Mouse (Mus musculus) midbrain, embryonic 10.5 days (tissue): ENCODE data around the gene Mtr. TPM values are rescaled to one million over a fixed set of nuclear protein-coding genes. Genes with fewer than 3 reads are reported as not detected.
A peak's percentile ranks its signal among the peaks of the same experiment; 100 is the strongest.

Experiments
- DNase-seq: peaks from one replicate; pipeline ENCODE4 v3.0.0-alpha.2; 2017; ENCODE audit warnings: low spot score
- H3K27ac ChIP-seq: fragments of 300-500 bp; sonication (generic); replicated peaks from 2 replicates; pipeline ENCODE4 v1.5.1; 2016; ENCODE audit warnings: mild to moderate bottlenecking
- H3K27me3 ChIP-seq: fragments of 300-500 bp; sonication (generic); 2 replicates; pipeline ENCODE4 v1.6.1; 2016; ENCODE audit warnings: low read depth, mild to moderate bottlenecking; ENCODE audit not compliant: poor library complexity, severe bottlenecking
- H3K36me3 ChIP-seq: fragments of 300-500 bp; sonication (generic); 2 replicates; pipeline ENCODE4 v1.6.1; 2016; ENCODE audit warnings: mild to moderate bottlenecking, moderate library complexity
- H3K4me1 ChIP-seq: fragments of 300-500 bp; sonication (generic); 2 replicates; pipeline ENCODE4 v1.6.1; 2016
- H3K4me3 ChIP-seq: fragments of 300-500 bp; sonication (generic); 2 replicates; pipeline ENCODE4 v1.5.1; 2016; ENCODE audit warnings: mild to moderate bottlenecking, moderate library complexity
- H3K9me3 ChIP-seq: fragments of 300-500 bp; sonication (generic); replicated peaks from 2 replicates; pipeline ENCODE4 v1.6.1; 2016; ENCODE audit warnings: mild to moderate bottlenecking
- WGBS: fragments of 180-500 bp; shearing (Covaris S2); methylation state at CpG from one replicate; pipeline ENCODE4 v1.1.7; 2016; 5-methylcytosine and 5-hydroxymethylcytosine counted together
- polyA plus RNA-seq: library from polyadenylated mRNA; unstranded; fragments of >200 nt; fragmentation: Nextera tagmentation; extraction: Ambion mirVana; gene quantifications from 2 replicates; pipeline ENCODE4 v1.2.1, GENCODE M21; 2016

Gene Mtr
- 15.0 and 16.5 TPM in 2 replicates for polyA plus RNA-seq

GRCm38 (mm10) chr13:12257391-12258380, at the start of gene Mtr:
Gene Mtr, minus strand, starts transcription at chr13:12258113.
- WGBS = under 1% methylated on average over 69 of the region's 69 CpGs
- Histone ChIP-seq H3K36me3 (peaks cover 11% of the 10 kb centered on the region), H3K4me1 (peaks cover 17% of the 10 kb centered on the region), H3K4me3 (peak within 1 kb of the TSS; percentile 79), H3K27ac (peak within 1 kb of the TSS; percentile 91), H3K9me3 (peaks cover 16% of the 10 kb centered on the region; the same call in 1 of the 2 replicates), H3K27me3 (no peaks in the 10 kb centered on the region)
- peak; percentile 95 for DNase-seq

GRCm38 (mm10) chr13:12307286-12307685, 49.4 kb upstream of the Mtr start:
- H3K9me3 ChIP-seq = no peaks in the 10 kb centered on the region
- H3K4me3 ChIP-seq = no peak overlapping the region
- 78% methylated on average over 4 of the region's 4 CpGs for WGBS
- no peaks in the 10 kb centered on the region for H3K27me3 ChIP-seq
- 0 out of 2 replicates have a peak, but pooled peaks cover 2% of the 10 kb centered on the region for H3K36me3 ChIP-seq
- no peak overlapping the region for H3K27ac ChIP-seq
- DNase-seq = no peak
- H3K4me1 ChIP-seq = peaks cover 8% of the 10 kb centered on the region

GRCm38 (mm10) chr13:12305540-12305939, 47.6 kb upstream of the Mtr start:
- no peak overlapping the region for H3K4me3 ChIP-seq
- no peak overlapping the region for H3K27ac ChIP-seq
- peaks cover 8% of the 10 kb centered on the region for H3K4me1 ChIP-seq
- 90% methylated on average over 8 of the region's 8 CpGs for WGBS
- DNase-seq = no peak
- no peaks in the 10 kb centered on the region for H3K9me3 ChIP-seq
- H3K36me3 ChIP-seq = 0 out of 2 replicates have a peak, but pooled peaks cover 2% of the 10 kb centered on the region
- H3K27me3 ChIP-seq = no peaks in the 10 kb centered on the region

GRCm38 (mm10) chr13:12304991-12305390, 47.1 kb upstream of the Mtr start:
- 86% methylated on average over 5 of the region's 5 CpGs for WGBS
- Histone ChIP-seq H3K27me3 (no peaks in the 10 kb centered on the region), H3K36me3 (0 out of 2 replicates have a peak, but pooled peaks cover 2% of the 10 kb centered on the region), H3K4me3 (no peak overlapping the region), H3K27ac (no peak overlapping the region), H3K4me1 (peaks cover 8% of the 10 kb centered on the region), H3K9me3 (no peaks in the 10 kb centered on the region)
- DNase-seq = no peak

GRCm38 (mm10) chr13:12297777-12298176, 39.9 kb upstream of the Mtr start:
- Histone ChIP-seq H3K9me3 (no peaks in the 10 kb centered on the region), H3K27ac (no peak overlapping the region), H3K4me1 (no peaks in the 10 kb centered on the region), H3K27me3 (no peaks in the 10 kb centered on the region), H3K4me3 (no peak overlapping the region), H3K36me3 (no peaks in the 10 kb centered on the region)
- DNase-seq = no peak
- WGBS = 89% methylated on average over 6 of the region's 6 CpGs

- Histone ChIP-seq H3K9me3 (no peaks in the 10 kb centered on the region), H3K4me3 (no peak overlapping the region), H3K4me1 (no peaks in the 10 kb centered on the region), H3K27ac (no peak overlapping the region), H3K36me3 (no peaks in the 10 kb centered on the region), H3K27me3 (no peaks in the 10 kb centered on the region)
- DNase-seq = no peak
- 91% methylated on average over 3 of the region's 3 CpGs for WGBS
Observed at GRCm38 (mm10) chr13:12296701-12297100, 38.8 kb upstream of the Mtr start.

GRCm38 (mm10) chr13:12293810-12294209, 35.9 kb upstream of the Mtr start:
- Histone ChIP-seq H3K27ac (no peak overlapping the region), H3K4me1 (no peaks in the 10 kb centered on the region), H3K9me3 (no peaks in the 10 kb centered on the region), H3K27me3 (no peaks in the 10 kb centered on the region), H3K4me3 (no peak overlapping the region), H3K36me3 (no peaks in the 10 kb centered on the region)
- DNase-seq = no peak
- WGBS = 87% methylated on average over 7 of the region's 7 CpGs

- Histone ChIP-seq H3K4me3 (no peak overlapping the region), H3K9me3 (no peaks in the 10 kb centered on the region), H3K27ac (no peak overlapping the region), H3K27me3 (no peaks in the 10 kb centered on the region), H3K4me1 (no peaks in the 10 kb centered on the region), H3K36me3 (no peaks in the 10 kb centered on the region)
- WGBS = 89% methylated on average over 7 of the region's 7 CpGs
- DNase-seq = no peak
Observed at GRCm38 (mm10) chr13:12290700-12291099, 32.8 kb upstream of the Mtr start.

- WGBS = 94% methylated on average over 11 of the region's 11 CpGs
- no peaks in the 10 kb centered on the region for H3K9me3 ChIP-seq
- H3K4me3 ChIP-seq = no peak overlapping the region
- no peaks in the 10 kb centered on the region for H3K4me1 ChIP-seq
- H3K36me3 ChIP-seq = no peaks in the 10 kb centered on the region
- H3K27me3 ChIP-seq = no peaks in the 10 kb centered on the region
- no peak overlapping the region for H3K27ac ChIP-seq
- DNase-seq = no peak
Observed at GRCm38 (mm10) chr13:12284528-12284927, 26.6 kb upstream of the Mtr start.

GRCm38 (mm10) chr13:12283826-12284225, 25.9 kb upstream of the Mtr start:
- no peak overlapping the region for H3K27ac ChIP-seq
- no peak for DNase-seq
- no peaks in the 10 kb centered on the region for H3K9me3 ChIP-seq
- H3K36me3 ChIP-seq = no peaks in the 10 kb centered on the region
- WGBS = 91% methylated on average over 3 of the region's 3 CpGs
- no peaks in the 10 kb centered on the region for H3K27me3 ChIP-seq
- H3K4me3 ChIP-seq = no peak overlapping the region
- H3K4me1 ChIP-seq = no peaks in the 10 kb centered on the region

GRCm38 (mm10) chr13:12274721-12275120, 16.8 kb upstream of the Mtr start:
- Histone ChIP-seq H3K36me3 (no peaks in the 10 kb centered on the region), H3K27ac (no peak overlapping the region), H3K4me1 (no peaks in the 10 kb centered on the region), H3K4me3 (no peak overlapping the region), H3K27me3 (no peaks in the 10 kb centered on the region), H3K9me3 (no peaks in the 10 kb centered on the region)
- DNase-seq = no peak
- WGBS = 90% methylated on average over 6 of the region's 6 CpGs

- DNase-seq = no peak
- Histone ChIP-seq H3K4me3 (no peak overlapping the region), H3K9me3 (no peaks in the 10 kb centered on the region), H3K27ac (no peak overlapping the region), H3K36me3 (no peaks in the 10 kb centered on the region), H3K4me1 (no peaks in the 10 kb centered on the region), H3K27me3 (no peaks in the 10 kb centered on the region)
- WGBS = 86% methylated on average over 4 of the region's 4 CpGs
Observed at GRCm38 (mm10) chr13:12274220-12274619, 16.3 kb upstream of the Mtr start.

GRCm38 (mm10) chr13:12272953-12273352, 15.0 kb upstream of the Mtr start:
- WGBS = 55% methylated on average over 3 of the region's 3 CpGs
- no peak overlapping the region for H3K4me3 ChIP-seq
- no peaks in the 10 kb centered on the region for H3K27me3 ChIP-seq
- no peaks in the 10 kb centered on the region for H3K9me3 ChIP-seq
- H3K27ac ChIP-seq = no peak overlapping the region
- no peaks in the 10 kb centered on the region for H3K4me1 ChIP-seq
- no peak for DNase-seq
- H3K36me3 ChIP-seq = no peaks in the 10 kb centered on the region
